Mouse (Mus musculus): ENCODE data around the gene Phospho1. TPM values are rescaled to one million over a fixed set of nuclear protein-coding genes. Genes with fewer than 3 reads are reported as not detected.

The Phospho1 gene
- polyA plus RNA-seq, 1 experiment from 2014 or later: not detected

DNA sequence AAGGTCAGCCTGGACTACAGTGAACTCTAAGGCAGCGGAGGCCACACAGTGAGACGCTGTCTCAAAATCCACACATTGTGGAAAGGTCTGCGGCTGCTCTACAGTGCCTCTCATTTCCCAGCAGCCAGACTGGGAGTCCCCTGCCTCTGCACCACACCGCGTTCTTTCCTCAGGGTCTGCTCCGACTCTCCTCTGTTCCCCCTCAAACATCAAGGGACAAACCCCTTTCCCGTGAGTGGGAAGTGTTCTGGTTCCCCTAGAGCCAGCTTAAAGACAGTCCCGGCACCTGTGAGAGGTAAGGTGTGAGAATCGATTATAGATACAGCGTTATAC lies 17.2 kb downstream of the Phospho1 start:
- peak overlapping the region; percentile 49; the same call in 1 of the 2 replicates for H3K9ac ChIP-seq (ENCODE audit: low read depth, low read length)
- WGBS: 59% methylated on average over 10 of the region's 10 CpGs
- no peak for DNase-seq (ENCODE audit: low spot score)

DNA sequence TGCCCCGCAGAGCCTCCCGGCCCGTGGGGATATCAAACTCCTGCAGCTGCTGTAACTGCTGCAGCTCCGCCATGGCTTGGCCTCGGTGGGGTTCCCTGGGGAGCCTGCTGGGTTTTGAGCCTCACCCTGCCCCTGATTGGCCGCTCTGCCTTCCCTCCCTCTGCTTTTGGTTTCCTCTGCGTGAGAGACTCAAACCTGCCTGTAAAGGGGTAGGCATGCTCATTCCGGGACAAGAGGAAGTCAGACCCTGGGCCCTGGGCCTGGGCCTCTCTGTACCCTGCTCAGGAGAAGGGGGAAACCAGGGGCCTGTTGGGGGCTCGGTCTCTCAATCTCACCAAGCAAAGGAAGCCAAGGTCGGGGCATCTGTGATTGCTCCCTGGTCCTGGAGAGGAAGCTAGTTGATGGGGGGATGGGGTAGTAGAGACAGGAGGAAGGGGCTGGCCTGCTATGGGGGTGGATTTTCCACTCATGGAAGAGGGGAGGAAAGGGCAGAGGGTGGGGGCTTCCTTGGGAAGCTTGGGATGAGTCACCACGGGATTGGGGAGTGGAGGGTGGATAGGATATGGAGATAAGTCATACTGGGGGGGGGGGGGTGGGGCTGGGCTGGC lies 17.9 kb downstream of the Phospho1 start, which contains the start of gene Abi3:
Gene Abi3 (minus strand): TSS at position 403 of the 608 bp plus-strand sequence.
- Histone ChIP-seq H3K4me3 (replicated peaks; ENCODE audit: low read depth, low read length) (peak within 1 kb of the TSS; percentile 26), H3K9me3 (replicated peaks; ENCODE audit: low read length) (no peaks in the 10 kb centered on the region), H3K4me2 (ENCODE audit: low read length) (peak within 1 kb of the TSS; percentile 44), H3K27me3 (ENCODE audit: insufficient read depth, low read length) (no peaks in the 10 kb centered on the region), H3K9ac (ENCODE audit: low read depth, low read length) (peak within 1 kb of the TSS; percentile 49), H3K27ac (peak within 1 kb of the TSS; percentile 76), H3K4me1 (replicated peaks; ENCODE audit: insufficient read depth, low read length) (no peaks in the 10 kb centered on the region), H3K36me3 (ENCODE audit: insufficient read depth, low read length) (no peaks in the 10 kb centered on the region)
- 20% methylated on average over 11 of the region's 11 CpGs for WGBS
- DNase-seq (ENCODE audit: low spot score) (peak; percentile 69), ATAC-seq (replicated peaks; ENCODE audit: low FRiP score, low read depth) (0 out of 2 replicates have a peak, but pooled peaks have one; percentile 23)
- no peak for TF ChIP-seq CTCF (IDR thresholded peaks at IDR 0.05; ENCODE audit: low read depth)

More for the DNA sequence above, 17.2 kb downstream of the Phospho1 start:
- TF ChIP-seq CTCF (IDR thresholded peaks at IDR 0.05; ENCODE audit: low read depth): no peak
- no peak for ATAC-seq (replicated peaks; ENCODE audit: low FRiP score, low read depth)
- no peaks in the 10 kb centered on the region for H3K36me3 ChIP-seq (ENCODE audit: insufficient read depth, low read length)
- peak overlapping the region; percentile 44 for H3K4me2 ChIP-seq (ENCODE audit: low read length)
- H3K9me3 ChIP-seq (replicated peaks; ENCODE audit: low read length): no peaks in the 10 kb centered on the region
- peak overlapping the region; percentile 26 for H3K4me3 ChIP-seq (replicated peaks; ENCODE audit: low read depth, low read length)
- no peaks in the 10 kb centered on the region for H3K27me3 ChIP-seq (ENCODE audit: insufficient read depth, low read length)
- peak overlapping the region; percentile 76; the same call in 1 of the 2 replicates for H3K27ac ChIP-seq
- peaks cover 5% of the 10 kb centered on the region; the same call in 1 of the 2 replicates for H3K4me1 ChIP-seq (replicated peaks; ENCODE audit: insufficient read depth, low read length)

DNA sequence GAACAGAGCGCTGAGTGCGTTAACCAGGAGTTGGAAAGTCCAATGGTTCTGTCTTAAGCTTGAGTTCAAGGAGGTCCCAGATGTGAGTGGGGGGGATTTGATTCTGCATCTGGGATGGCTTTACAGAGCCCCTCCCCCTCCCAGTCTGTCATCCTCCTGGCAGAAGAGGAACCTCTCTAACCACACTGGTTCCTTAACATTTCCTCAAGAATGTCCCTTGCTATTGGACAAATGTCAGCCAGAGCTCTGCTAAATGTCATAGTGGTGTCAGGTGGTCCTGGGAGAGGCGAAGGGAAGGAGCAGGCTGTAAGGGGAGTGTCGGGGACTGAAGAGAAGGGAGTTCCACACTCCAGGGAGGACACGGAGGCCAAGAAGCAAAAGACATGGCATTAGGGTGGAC lies 18.7 kb downstream of the Phospho1 start:
- Histone ChIP-seq H3K36me3 (ENCODE audit: insufficient read depth, low read length) (no peaks in the 10 kb centered on the region), H3K4me1 (replicated peaks; ENCODE audit: insufficient read depth, low read length) (no peaks in the 10 kb centered on the region), H3K27ac (peak overlapping the region; percentile 76; the same call in 1 of the 2 replicates), H3K9me3 (replicated peaks; ENCODE audit: low read length) (no peaks in the 10 kb centered on the region), H3K27me3 (ENCODE audit: insufficient read depth, low read length) (no peaks in the 10 kb centered on the region), H3K9ac (ENCODE audit: low read depth, low read length) (no peak overlapping the region), H3K4me2 (ENCODE audit: low read length) (peak overlapping the region; percentile 44), H3K4me3 (replicated peaks; ENCODE audit: low read depth, low read length) (no peak overlapping the region)
- TF ChIP-seq CTCF (IDR thresholded peaks at IDR 0.05; ENCODE audit: low read depth): no peak
- ATAC-seq (replicated peaks; ENCODE audit: low FRiP score, low read depth) (no peak), DNase-seq (ENCODE audit: low spot score) (no peak)
- 62% methylated on average over 5 of the region's 5 CpGs for WGBS

DNA sequence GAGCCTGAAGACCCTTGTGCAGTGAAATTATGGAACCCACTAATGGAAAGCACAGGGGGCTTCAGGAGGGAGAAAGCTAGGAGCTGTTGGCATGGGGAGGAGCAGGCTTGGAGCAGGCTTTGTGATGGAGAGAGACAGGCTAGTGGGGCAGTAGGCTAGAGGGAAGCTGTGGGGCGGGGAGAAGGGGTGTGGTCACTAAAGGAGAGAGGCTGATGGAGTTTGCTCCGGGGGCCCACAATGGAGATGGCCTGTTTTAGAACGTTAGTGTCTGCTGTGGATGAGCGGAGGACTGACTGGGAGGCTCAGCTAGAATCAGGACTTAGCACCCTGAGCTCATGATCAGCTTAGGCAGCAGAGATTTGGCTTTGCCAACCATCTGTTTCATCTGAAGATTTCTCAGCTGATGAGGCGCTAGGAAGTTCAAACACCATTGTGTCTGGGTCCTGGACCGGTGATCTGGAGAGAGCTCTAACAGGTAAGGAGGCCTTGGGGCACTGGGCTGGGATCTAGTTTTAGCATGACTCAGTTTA lies 19.2 kb downstream of the Phospho1 start:
- H3K4me3 ChIP-seq (replicated peaks; ENCODE audit: low read depth, low read length): peak overlapping the region; percentile 11; the same call in 1 of the 2 replicates
- 0 out of 2 replicates have a peak overlapping the region, but pooled peaks have one; percentile 13 for H3K27ac ChIP-seq
- H3K9me3 ChIP-seq (replicated peaks; ENCODE audit: low read length): no peaks in the 10 kb centered on the region
- H3K4me1 ChIP-seq (replicated peaks; ENCODE audit: insufficient read depth, low read length): no peaks in the 10 kb centered on the region
- no peak for ATAC-seq (replicated peaks; ENCODE audit: low FRiP score, low read depth)
- DNase-seq (ENCODE audit: low spot score): no peak
- H3K36me3 ChIP-seq (ENCODE audit: insufficient read depth, low read length): no peaks in the 10 kb centered on the region
- WGBS: 49% methylated on average over 6 of the region's 6 CpGs
- H3K4me2 ChIP-seq (ENCODE audit: low read length): peak overlapping the region; percentile 44
- no peak overlapping the region for H3K9ac ChIP-seq (ENCODE audit: low read depth, low read length)
- TF ChIP-seq CTCF (IDR thresholded peaks at IDR 0.05; ENCODE audit: low read depth): no peak
- no peaks in the 10 kb centered on the region for H3K27me3 ChIP-seq (ENCODE audit: insufficient read depth, low read length)

DNA sequence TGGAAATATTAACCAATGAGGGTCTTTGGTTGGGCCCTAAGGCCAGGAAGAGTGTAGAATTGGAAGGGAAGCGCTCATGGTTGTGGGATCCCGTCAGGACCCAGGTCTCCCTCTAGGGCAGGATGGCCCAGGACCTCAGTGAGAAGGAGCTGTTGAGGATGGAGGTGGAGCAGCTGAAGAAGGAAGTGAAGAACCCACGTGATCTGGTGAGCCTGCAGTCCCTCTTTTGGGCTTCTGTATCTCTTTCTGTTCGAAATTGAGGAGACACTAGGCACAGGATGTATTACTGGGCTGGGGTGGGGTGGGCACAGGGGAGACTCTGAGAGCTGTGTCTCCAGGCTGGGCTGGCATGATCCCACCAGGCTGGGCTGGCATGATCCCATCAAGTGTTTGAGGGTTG lies 20.6 kb downstream of the Phospho1 start:
- no peaks in the 10 kb centered on the region for H3K4me1 ChIP-seq (replicated peaks; ENCODE audit: insufficient read depth, low read length)
- H3K9ac ChIP-seq (ENCODE audit: low read depth, low read length): no peak overlapping the region
- H3K27me3 ChIP-seq (ENCODE audit: insufficient read depth, low read length): no peaks in the 10 kb centered on the region
- no peaks in the 10 kb centered on the region for H3K36me3 ChIP-seq (ENCODE audit: insufficient read depth, low read length)
- peak overlapping the region; percentile 44; the same call in 1 of the 2 replicates for H3K4me2 ChIP-seq (ENCODE audit: low read length)
- no peaks in the 10 kb centered on the region for H3K9me3 ChIP-seq (replicated peaks; ENCODE audit: low read length)
- no peak for TF ChIP-seq CTCF (IDR thresholded peaks at IDR 0.05; ENCODE audit: low read depth)
- H3K27ac ChIP-seq: no peak overlapping the region
- ATAC-seq (replicated peaks; ENCODE audit: low FRiP score, low read depth) (no peak), DNase-seq (ENCODE audit: low spot score) (no peak)
- H3K4me3 ChIP-seq (replicated peaks; ENCODE audit: low read depth, low read length): no peak overlapping the region
- 72% methylated on average over 4 of the region's 4 CpGs for WGBS

DNA sequence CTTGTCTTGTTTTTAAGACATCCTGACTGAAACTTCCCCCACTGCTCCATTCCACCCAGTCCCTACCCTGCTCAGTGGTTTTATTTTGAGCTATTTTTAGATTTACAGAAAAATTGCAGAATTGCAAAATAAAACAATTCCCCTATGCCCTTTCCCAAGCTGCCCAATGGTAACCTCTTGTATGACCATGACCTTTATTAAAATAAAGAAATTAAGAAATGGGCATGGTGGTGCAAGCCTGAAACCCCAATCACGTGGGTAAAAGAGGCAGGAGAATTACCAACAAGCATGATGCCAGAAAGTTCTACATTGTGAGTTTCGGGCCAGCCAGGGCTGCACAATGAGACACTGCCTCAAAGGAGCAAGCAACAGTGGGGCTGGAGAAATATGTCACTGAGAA lies 26.6 kb downstream of the Phospho1 start:
- Histone ChIP-seq H3K4me1 (replicated peaks; ENCODE audit: insufficient read depth, low read length) (no peaks in the 10 kb centered on the region), H3K27ac (no peak overlapping the region), H3K9me3 (replicated peaks; ENCODE audit: low read length) (no peaks in the 10 kb centered on the region), H3K9ac (ENCODE audit: low read depth, low read length) (no peak overlapping the region), H3K36me3 (ENCODE audit: insufficient read depth, low read length) (no peaks in the 10 kb centered on the region), H3K4me2 (ENCODE audit: low read length) (no peak overlapping the region), H3K27me3 (ENCODE audit: insufficient read depth, low read length) (no peaks in the 10 kb centered on the region), H3K4me3 (replicated peaks; ENCODE audit: low read depth, low read length) (no peak overlapping the region)
- WGBS: 68% methylated on average over 2 of the region's 2 CpGs
- no peak for ATAC-seq (replicated peaks; ENCODE audit: low FRiP score, low read depth)
- no peak for DNase-seq (ENCODE audit: low spot score)
- TF ChIP-seq CTCF (IDR thresholded peaks at IDR 0.05; ENCODE audit: low read depth): no peak
